Mouse (Mus musculus) ES-Bruce4 (cell line): Measurements from ENCODE around the gene Dnajc12. TPM values are rescaled to one million over a fixed set of nuclear protein-coding genes. Genes with fewer than 3 reads are reported as not detected.

Experiments used
- H3K27ac ChIP-seq: 2 replicates; pipeline ENCODE4 v1.5.1; 2012; ENCODE audit warnings: low read length, inconsistent platforms; ENCODE audit not compliant: insufficient read depth
- H3K27me3 ChIP-seq: 2 replicates; pipeline ENCODE4 v1.6.1; 2012; ENCODE audit warnings: mild to moderate bottlenecking, low read length, inconsistent platforms; ENCODE audit not compliant: control insufficient read depth, poor library complexity, insufficient read depth, severe bottlenecking
- H3K36me3 ChIP-seq: 2 replicates; pipeline ENCODE4 v1.6.1; 2012; ENCODE audit warnings: inconsistent platforms, mild to moderate bottlenecking, low read length, moderate library complexity; ENCODE audit not compliant: control insufficient read depth, poor library complexity, insufficient read depth, severe bottlenecking
- H3K4me1 ChIP-seq: one replicate; pipeline ENCODE4 v1.8.1; 2011; ENCODE audit warnings: low read length; ENCODE audit not compliant: control insufficient read depth, insufficient read depth
- H3K4me3 ChIP-seq: 2 replicates; pipeline ENCODE4 v1.5.1; 2011; ENCODE audit warnings: low read depth, mild to moderate bottlenecking, low read length
- H3K9ac ChIP-seq: 2 replicates; pipeline ENCODE4 v1.6.1; 2012; ENCODE audit warnings: low read depth, mild to moderate bottlenecking, inconsistent platforms; ENCODE audit not compliant: poor library complexity, severe bottlenecking
- H3K9me3 ChIP-seq: replicated peaks from 2 replicates; pipeline ENCODE4 v1.6.1; 2012; ENCODE audit warnings: mild to moderate bottlenecking, low read length, inconsistent platforms; ENCODE audit not compliant: control insufficient read depth, poor library complexity, insufficient read depth, severe bottlenecking
- CTCF ChIP-seq: IDR thresholded peaks from one replicate; pipeline ENCODE4 v1.8.1; 2011; ENCODE audit warnings: low read depth, low read length
- EP300 ChIP-seq: IDR thresholded peaks from 2 replicates; pipeline ENCODE4 v1.6.1; 2011; ENCODE audit warnings: low read depth, low read length; ENCODE audit not compliant: insufficient read depth
- POLR2A ChIP-seq: IDR thresholded peaks from one replicate; pipeline ENCODE4 v1.8.1; 2011; ENCODE audit warnings: low read length; ENCODE audit not compliant: insufficient read depth
- polyA plus RNA-seq: library from polyadenylated mRNA; stranded (reverse); fragments of >200 nt; gene quantifications from 2 replicates; pipeline ENCODE4 v1.2.4, GENCODE M21; 2011; ENCODE audit warnings: low read depth; ENCODE audit not compliant: missing spikeins, insufficient read depth, insufficient read length

Dnajc12 gene
- polyA plus RNA-seq, 1 experiment = 4.6 TPM

- TF ChIP-seq POLR2A (no peak), EP300 (no peak), CTCF (no peak)
- peaks cover 1% of the 10 kb centered on the region for H3K4me1 ChIP-seq
- H3K27ac ChIP-seq = peak overlapping the region; percentile 63; the same call in 1 of the 2 replicates
These were observed 21.7 kb upstream of the Dnajc12 start for GRCm38 (mm10) chr10:63360502-63360901.

GRCm38 (mm10) chr10:63365918-63366455 lies 16.3 kb upstream of the Dnajc12 start:
- peak overlapping the region; percentile 82 for H3K27ac ChIP-seq
- TF ChIP-seq EP300 (peak; percentile 67; the same call in 1 of the 2 replicates), CTCF (no peak), POLR2A (peak; percentile 97)

More at GRCm38 (mm10) chr10:63360502-63360901, 21.7 kb upstream of the Dnajc12 start:
- no peaks in the 10 kb centered on the region for H3K36me3 ChIP-seq
- no peaks in the 10 kb centered on the region for H3K27me3 ChIP-seq
- H3K9ac ChIP-seq = no peak overlapping the region
- no peak overlapping the region for H3K4me3 ChIP-seq
- H3K9me3 ChIP-seq = peaks cover 39% of the 10 kb centered on the region

GRCm38 (mm10) chr10:63367386-63367785 lies 14.9 kb upstream of the Dnajc12 start:
- Histone ChIP-seq H3K36me3 (no peaks in the 10 kb centered on the region), H3K4me1 (no peaks in the 10 kb centered on the region), H3K9me3 (peaks cover 6% of the 10 kb centered on the region; the same call in 1 of the 2 replicates), H3K27me3 (no peaks in the 10 kb centered on the region), H3K27ac (peak overlapping the region; percentile 70), H3K9ac (peak overlapping the region; percentile 43; the same call in 1 of the 2 replicates), H3K4me3 (no peak overlapping the region)
- TF ChIP-seq CTCF (no peak), EP300 (no peak), POLR2A (no peak)

More at GRCm38 (mm10) chr10:63365918-63366455, 16.3 kb upstream of the Dnajc12 start:
- no peaks in the 10 kb centered on the region for H3K36me3 ChIP-seq
- peak overlapping the region; percentile 88 for H3K9ac ChIP-seq
- no peaks in the 10 kb centered on the region for H3K27me3 ChIP-seq
- peaks cover 1% of the 10 kb centered on the region for H3K4me1 ChIP-seq
- H3K4me3 ChIP-seq = peak overlapping the region; percentile 89
- H3K9me3 ChIP-seq = peaks cover 6% of the 10 kb centered on the region; the same call in 1 of the 2 replicates

- TF ChIP-seq EP300 = no peak
- no peak for TF ChIP-seq POLR2A
- TF ChIP-seq CTCF = no peak
- H3K9ac ChIP-seq = 0 out of 2 replicates have a peak overlapping the region, but pooled peaks have one; percentile 43
- H3K4me3 ChIP-seq = no peak overlapping the region
- no peaks in the 10 kb centered on the region for H3K4me1 ChIP-seq
- no peaks in the 10 kb centered on the region for H3K36me3 ChIP-seq
- H3K27me3 ChIP-seq = no peaks in the 10 kb centered on the region
- H3K27ac ChIP-seq = no peak overlapping the region
- H3K9me3 ChIP-seq = peaks cover 6% of the 10 kb centered on the region; the same call in 1 of the 2 replicates
These were observed 14.2 kb upstream of the Dnajc12 start for GRCm38 (mm10) chr10:63368041-63368440.

GRCm38 (mm10) chr10:63376303-63376702 lies 5.9 kb upstream of the Dnajc12 start:
- Histone ChIP-seq H3K27me3 (no peaks in the 10 kb centered on the region), H3K9me3 (no peaks in the 10 kb centered on the region), H3K27ac (no peak overlapping the region), H3K4me1 (peaks cover 2% of the 10 kb centered on the region), H3K4me3 (no peak overlapping the region), H3K36me3 (no peaks in the 10 kb centered on the region), H3K9ac (no peak overlapping the region)
- TF ChIP-seq POLR2A (no peak), CTCF (no peak), EP300 (no peak)

GRCm38 (mm10) chr10:63377468-63377867 lies 4.8 kb upstream of the Dnajc12 start:
- TF ChIP-seq CTCF (peak; percentile 0), POLR2A (no peak)
- Histone ChIP-seq H3K27ac (no peak overlapping the region), H3K4me1 (peaks cover 2% of the 10 kb centered on the region), H3K9ac (no peak overlapping the region), H3K27me3 (no peaks in the 10 kb centered on the region), H3K9me3 (no peaks in the 10 kb centered on the region), H3K4me3 (no peak overlapping the region), H3K36me3 (no peaks in the 10 kb centered on the region)
